Mouse (Mus musculus) neural tube, embryonic 12.5 days (tissue): ENCODE results near the gene Egfr. TPM values are rescaled to one million over a fixed set of nuclear protein-coding genes. Genes with fewer than 3 reads are reported as not detected.

ENCODE experiments used
- ATAC-seq: fragments of 200-750 bp; cut with Nextera tagmentation; 2 replicates; pipeline ENCODE4 v1.8.0; 2017; ENCODE audit warnings: low read depth, mild to moderate bottlenecking, moderate TSS enrichment, moderate library complexity; ENCODE audit not compliant: low FRiP score
- H3K27ac ChIP-seq: fragments of 300-500 bp; sonication (generic); 2 replicates; pipeline ENCODE4 v1.5.1; 2016
- H3K27me3 ChIP-seq: fragments of 300-500 bp; sonication (generic); replicated peaks from 2 replicates; pipeline ENCODE4 v1.6.1; 2016; ENCODE audit warnings: mild to moderate bottlenecking
- H3K36me3 ChIP-seq: fragments of 300-500 bp; sonication (generic); 2 replicates; pipeline ENCODE4 v1.6.1; 2016; ENCODE audit warnings: mild to moderate bottlenecking
- H3K4me1 ChIP-seq: fragments of 300-500 bp; sonication (generic); 2 replicates; pipeline ENCODE4 v1.6.1; 2016
- H3K4me2 ChIP-seq: fragments of 300-500 bp; sonication (generic); replicated peaks from 2 replicates; pipeline ENCODE4 v1.6.1; 2016; ENCODE audit warnings: mild to moderate bottlenecking
- H3K4me3 ChIP-seq: fragments of 300-500 bp; sonication (generic); 2 replicates; pipeline ENCODE4 v1.5.1; 2016
- H3K9ac ChIP-seq: fragments of 300-500 bp; sonication (generic); 2 replicates; pipeline ENCODE4 v1.6.1; 2016; ENCODE audit warnings: mild to moderate bottlenecking
- H3K9me3 ChIP-seq: fragments of 300-500 bp; sonication (generic); 2 replicates; pipeline ENCODE4 v1.6.1; 2016; ENCODE audit warnings: mild to moderate bottlenecking
- WGBS: fragments of 180-500 bp; shearing (Covaris S2); methylation state at CpG from one replicate; pipeline ENCODE4 v1.1.7; 2016; 5-methylcytosine and 5-hydroxymethylcytosine counted together
- polyA plus RNA-seq: library from polyadenylated mRNA; unstranded; fragments of >200 nt; fragmentation: Nextera tagmentation; extraction: Ambion mirVana; gene quantifications from 2 replicates; pipeline ENCODE4 v1.2.1, GENCODE M21; 2016

Egfr gene
- polyA plus RNA-seq, 1 experiment from 2014 or later, result 4.4 TPM

- no peak; the same call in 1 of the 2 replicates for ATAC-seq
- Histone ChIP-seq H3K27ac (no peak overlapping the region), H3K9ac (no peak overlapping the region), H3K27me3 (peaks cover 36% of the 10 kb centered on the region), H3K4me2 (peak overlapping the region; percentile 96), H3K9me3 (no peaks in the 10 kb centered on the region), H3K4me1 (peaks cover 8% of the 10 kb centered on the region), H3K4me3 (peak overlapping the region; percentile 55), H3K36me3 (no peaks in the 10 kb centered on the region)
- whole genome bisulfite sequencing, result 42% methylated on average over 18 of the region's 18 CpGs
Measured at GRCm38 (mm10) chr11:16753154-16754040, 1.4 kb downstream of the Egfr start.

- ATAC-seq, result no peak
- no peaks in the 10 kb centered on the region for H3K27me3 ChIP-seq
- H3K4me3 ChIP-seq, result no peak overlapping the region
- 88% methylated on average over 6 of the region's 6 CpGs for WGBS
- H3K9me3 ChIP-seq, result no peaks in the 10 kb centered on the region
- H3K4me1 ChIP-seq, result no peaks in the 10 kb centered on the region
- H3K27ac ChIP-seq, result no peak overlapping the region
- H3K9ac ChIP-seq, result no peak overlapping the region
- H3K36me3 ChIP-seq, result no peaks in the 10 kb centered on the region
- no peak overlapping the region for H3K4me2 ChIP-seq
Measured at GRCm38 (mm10) chr11:16759930-16760329, 7.9 kb downstream of the Egfr start.

GRCm38 (mm10) chr11:16761184-16761583 is 9.2 kb downstream of the Egfr start:
- 84% methylated on average over 2 of the region's 2 CpGs for WGBS
- no peaks in the 10 kb centered on the region for H3K4me1 ChIP-seq
- H3K36me3 ChIP-seq, result no peaks in the 10 kb centered on the region
- H3K27me3 ChIP-seq, result no peaks in the 10 kb centered on the region
- H3K4me2 ChIP-seq, result no peak overlapping the region
- no peak overlapping the region for H3K4me3 ChIP-seq
- no peak overlapping the region for H3K9ac ChIP-seq
- no peaks in the 10 kb centered on the region for H3K9me3 ChIP-seq
- ATAC-seq, result no peak
- H3K27ac ChIP-seq, result no peak overlapping the region

GRCm38 (mm10) chr11:16766038-16766815 is 14.2 kb downstream of the Egfr start:
- H3K36me3 ChIP-seq, result no peaks in the 10 kb centered on the region
- no peaks in the 10 kb centered on the region for H3K4me1 ChIP-seq
- no peak overlapping the region for H3K9ac ChIP-seq
- ATAC-seq, result no peak
- H3K4me2 ChIP-seq, result no peak overlapping the region
- H3K27ac ChIP-seq, result no peak overlapping the region
- no peaks in the 10 kb centered on the region for H3K27me3 ChIP-seq
- no peaks in the 10 kb centered on the region for H3K9me3 ChIP-seq
- no peak overlapping the region for H3K4me3 ChIP-seq
- whole genome bisulfite sequencing, result 84% methylated on average over 9 of the region's 9 CpGs

- Histone ChIP-seq H3K36me3 (no peaks in the 10 kb centered on the region), H3K27me3 (no peaks in the 10 kb centered on the region)
- 92% methylated on average over 2 of the region's 2 CpGs for WGBS
Measured at GRCm38 (mm10) chr11:16767984-16768383, 16.0 kb downstream of the Egfr start.

GRCm38 (mm10) chr11:16769276-16769675 is 17.3 kb downstream of the Egfr start:
- 87% methylated on average over 4 of the region's 4 CpGs for WGBS
- H3K27me3 ChIP-seq, result no peaks in the 10 kb centered on the region
- no peak overlapping the region for H3K4me2 ChIP-seq
- ATAC-seq, result no peak
- H3K4me1 ChIP-seq, result no peaks in the 10 kb centered on the region
- no peaks in the 10 kb centered on the region for H3K9me3 ChIP-seq
- H3K4me3 ChIP-seq, result no peak overlapping the region
- no peak overlapping the region for H3K9ac ChIP-seq
- no peaks in the 10 kb centered on the region for H3K36me3 ChIP-seq
- H3K27ac ChIP-seq, result no peak overlapping the region

More at GRCm38 (mm10) chr11:16767984-16768383, 16.0 kb downstream of the Egfr start:
- H3K4me3 ChIP-seq, result no peak overlapping the region
- no peaks in the 10 kb centered on the region for H3K4me1 ChIP-seq
- no peak for ATAC-seq
- no peak overlapping the region for H3K4me2 ChIP-seq
- no peak overlapping the region for H3K9ac ChIP-seq
- no peaks in the 10 kb centered on the region for H3K9me3 ChIP-seq
- no peak overlapping the region for H3K27ac ChIP-seq

GRCm38 (mm10) chr11:16769709-16770303 is 17.8 kb downstream of the Egfr start:
- WGBS, result 75% methylated on average over 3 of the region's 3 CpGs
- Histone ChIP-seq H3K36me3 (no peaks in the 10 kb centered on the region), H3K9ac (no peak overlapping the region), H3K4me2 (no peak overlapping the region), H3K4me1 (no peaks in the 10 kb centered on the region), H3K27ac (no peak overlapping the region), H3K9me3 (no peaks in the 10 kb centered on the region), H3K27me3 (no peaks in the 10 kb centered on the region), H3K4me3 (no peak overlapping the region)
- 0 out of 2 replicates have a peak, but pooled peaks have one; percentile 52 for ATAC-seq

- no peak for ATAC-seq
- H3K4me1 ChIP-seq, result no peaks in the 10 kb centered on the region
- H3K36me3 ChIP-seq, result no peaks in the 10 kb centered on the region
- no peak overlapping the region for H3K4me2 ChIP-seq
- no peaks in the 10 kb centered on the region for H3K9me3 ChIP-seq
- WGBS, result 87% methylated on average over 4 of the region's 4 CpGs
- no peaks in the 10 kb centered on the region for H3K27me3 ChIP-seq
- no peak overlapping the region for H3K27ac ChIP-seq
- H3K9ac ChIP-seq, result no peak overlapping the region
- no peak overlapping the region for H3K4me3 ChIP-seq
Measured at GRCm38 (mm10) chr11:16770966-16771365, 19.0 kb downstream of the Egfr start.

- Histone ChIP-seq H3K4me1 (no peaks in the 10 kb centered on the region), H3K9me3 (no peaks in the 10 kb centered on the region), H3K27me3 (no peaks in the 10 kb centered on the region), H3K4me3 (no peak overlapping the region), H3K36me3 (no peaks in the 10 kb centered on the region), H3K9ac (no peak overlapping the region), H3K4me2 (no peak overlapping the region), H3K27ac (no peak overlapping the region)
- ATAC-seq, result no peak
- WGBS, result 66% methylated on average over 4 of the region's 4 CpGs
Measured at GRCm38 (mm10) chr11:16772717-16773116, 20.7 kb downstream of the Egfr start.

GRCm38 (mm10) chr11:16776967-16777366 is 25.0 kb downstream of the Egfr start:
- H3K4me1 ChIP-seq, result no peaks in the 10 kb centered on the region
- no peak overlapping the region for H3K9ac ChIP-seq
- no peak overlapping the region for H3K4me2 ChIP-seq
- H3K27me3 ChIP-seq, result no peaks in the 10 kb centered on the region
- H3K4me3 ChIP-seq, result no peak overlapping the region
- WGBS, result 76% methylated on average over 2 of the region's 2 CpGs
- no peak for ATAC-seq
- H3K9me3 ChIP-seq, result no peaks in the 10 kb centered on the region
- no peak overlapping the region for H3K27ac ChIP-seq
- H3K36me3 ChIP-seq, result no peaks in the 10 kb centered on the region

- Histone ChIP-seq H3K27me3 (no peaks in the 10 kb centered on the region), H3K4me3 (no peak overlapping the region), H3K36me3 (no peaks in the 10 kb centered on the region), H3K27ac (no peak overlapping the region), H3K9me3 (no peaks in the 10 kb centered on the region), H3K4me2 (no peak overlapping the region), H3K4me1 (no peaks in the 10 kb centered on the region), H3K9ac (no peak overlapping the region)
- ATAC-seq, result no peak
- 70% methylated on average over 2 of the region's 2 CpGs for WGBS
Measured at GRCm38 (mm10) chr11:16781604-16782003, 29.6 kb downstream of the Egfr start.
